In the genomic region with DNA sequence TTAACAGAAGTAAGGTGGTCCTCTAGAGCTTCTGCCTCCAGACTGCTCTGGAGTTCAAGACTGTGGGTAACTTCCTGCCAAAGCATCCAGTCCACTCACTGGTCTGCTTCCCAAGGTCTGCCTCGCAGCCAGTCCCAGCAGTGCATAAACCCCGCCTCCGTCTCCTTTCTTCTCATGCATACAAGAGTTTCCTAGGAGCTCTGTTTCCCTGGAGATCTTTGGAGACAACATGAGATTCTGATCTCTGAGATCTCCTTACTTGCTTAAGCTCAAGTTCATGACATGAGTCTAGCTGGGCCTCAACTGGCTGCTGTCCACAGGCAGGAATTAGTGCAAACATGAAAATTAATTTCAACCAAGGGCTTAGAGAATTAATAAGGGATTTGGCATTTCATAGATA, we compare ENCODE assay signal across 30 mouse cellular contexts. TPM values are rescaled to one million over a fixed set of nuclear protein-coding genes. Genes with fewer than 3 reads are reported as not detected.
DNase-seq lines count a peak whose midpoint lies in the region; ATAC-seq lines count a peak whose summit lies in the region.
"Had no signal": no experiment of that assay in that cellular context is flagged by ENCODE, and none has a peak within 500 bp of the region (broad histone marks: within the 10 kb centered on the region; RNA-seq: fewer than 3 reads in every experiment).

No protein-coding gene starts in this region.

- no peak overlapping the region for H3K9ac ChIP-seq in embryonic facial prominence, embryonic 14.5 days (ENCODE audit: low read depth, low read length)
- H3K9ac ChIP-seq in hindbrain, embryonic 11.5 days (ENCODE audit: low read depth, low read length) = no peak overlapping the region
- no peak overlapping the region for H3K9ac ChIP-seq in hindbrain, embryonic 12.5 days
- no peak overlapping the region for H3K9ac ChIP-seq in midbrain, embryonic 11.5 days (ENCODE audit: low read length)
- H3K9ac ChIP-seq in midbrain, embryonic 13.5 days (replicated peaks) = no peak overlapping the region
- H3K9ac ChIP-seq: forebrain, embryonic 12.5 days; heart, embryonic 12.5 days; hindbrain, embryonic 15.5 days; intestine, embryonic 15.5 days; liver, embryonic 13.5 days had no signal

- no peaks in the 10 kb centered on the region for H3K27me3 ChIP-seq in embryonic facial prominence, embryonic 14.5 days (replicated peaks; ENCODE audit: control insufficient read depth, insufficient read depth, low read length)
- H3K27me3 ChIP-seq in embryonic facial prominence, embryonic 10.5 days (replicated peaks; ENCODE audit: low read depth, poor library complexity, severe bottlenecking) = no peaks in the 10 kb centered on the region
- no peaks in the 10 kb centered on the region for H3K27me3 ChIP-seq in hindbrain, embryonic 11.5 days (ENCODE audit: control insufficient read depth, insufficient read depth, low read length)
- H3K27me3 ChIP-seq in hindbrain, embryonic 12.5 days = no peaks in the 10 kb centered on the region; the same call in 1 of the 2 replicates
- no peaks in the 10 kb centered on the region for H3K27me3 ChIP-seq in midbrain, embryonic 11.5 days (ENCODE audit: control insufficient read depth, insufficient read depth, low read length)
- H3K27me3 ChIP-seq in midbrain, embryonic 13.5 days = no peaks in the 10 kb centered on the region
- H3K27me3 ChIP-seq: forebrain, embryonic 12.5 days; heart, embryonic 12.5 days; intestine, embryonic 15.5 days; liver, embryonic 13.5 days had no signal

- DNase-seq in embryonic facial prominence, embryonic 14.5 days (ENCODE audit: low spot score) = peak; percentile 18
- DNase-seq in embryonic facial prominence, embryonic 10.5 days (ENCODE audit: low spot score) = no peak
- peak; percentile 32 for DNase-seq in hindbrain, embryonic 11.5 days (ENCODE audit: low spot score)
- peak; percentile 89 for DNase-seq in midbrain, embryonic 11.5 days (ENCODE audit: low spot score, missing footprints)
- DNase-seq in fat pad, adult 2 months (ENCODE audit: extremely low read depth, low read depth, low spot score) = peak; percentile 3
- no peak for DNase-seq in lung, postnatal 10 days
- DNase-seq: adrenal gland, adult 8-10 months; cerebellum, adult 9-10 months; cerebellum, postnatal 36 days; gastrocnemius, adult 2 months; gastrocnemius, postnatal 36 days; heart, adult 2 months; kidney, adult 8-10 months; kidney, postnatal 10 days; layer of hippocampus, postnatal 36 days; left cerebral cortex, postnatal 4 days; liver, embryonic 13.5 days; lung, adult 18-20 months; right cerebral cortex, adult 18-20 months; spleen, adult 18-20 months; thymus, adult 2 months; thymus, postnatal 36 days had no signal

- H3K4me3 ChIP-seq in embryonic facial prominence, embryonic 14.5 days (ENCODE audit: low read depth, low read length) = no peak overlapping the region
- H3K4me3 ChIP-seq in embryonic facial prominence, embryonic 10.5 days = no peak overlapping the region
- no peak overlapping the region for H3K4me3 ChIP-seq in hindbrain, embryonic 11.5 days (ENCODE audit: low read depth, low read length)
- H3K4me3 ChIP-seq in hindbrain, embryonic 12.5 days = no peak overlapping the region
- no peak overlapping the region for H3K4me3 ChIP-seq in midbrain, embryonic 11.5 days (ENCODE audit: low read depth, low read length)
- H3K4me3 ChIP-seq in midbrain, embryonic 13.5 days (replicated peaks) = no peak overlapping the region
- H3K4me3 ChIP-seq: forebrain, embryonic 12.5 days; gastrocnemius, adult 2 months; heart, adult 2 months; heart, embryonic 12.5 days; hindbrain, embryonic 15.5 days; intestine, embryonic 15.5 days; liver, embryonic 13.5 days had no signal

- no peak overlapping the region for H3K27ac ChIP-seq in embryonic facial prominence, embryonic 14.5 days (replicated peaks; ENCODE audit: low read depth, low read length)
- H3K27ac ChIP-seq in embryonic facial prominence, embryonic 10.5 days (replicated peaks) = no peak overlapping the region
- no peak overlapping the region for H3K27ac ChIP-seq in hindbrain, embryonic 11.5 days (ENCODE audit: low read depth, low read length)
- no peak overlapping the region for H3K27ac ChIP-seq in hindbrain, embryonic 12.5 days
- no peak overlapping the region for H3K27ac ChIP-seq in midbrain, embryonic 11.5 days (ENCODE audit: low read depth, low read length)
- H3K27ac ChIP-seq in midbrain, embryonic 13.5 days = no peak overlapping the region
- H3K27ac ChIP-seq: forebrain, embryonic 12.5 days; gastrocnemius, adult 2 months; heart, adult 2 months; hindbrain, embryonic 15.5 days; intestine, embryonic 15.5 days; liver, embryonic 13.5 days had no signal

- no peaks in the 10 kb centered on the region for H3K9me3 ChIP-seq in embryonic facial prominence, embryonic 14.5 days (ENCODE audit: control insufficient read depth, low read length)
- peaks cover 3% of the 10 kb centered on the region; the same call in 1 of the 2 replicates for H3K9me3 ChIP-seq in embryonic facial prominence, embryonic 10.5 days
- no peaks in the 10 kb centered on the region for H3K9me3 ChIP-seq in hindbrain, embryonic 11.5 days (ENCODE audit: control insufficient read depth, low read length)
- H3K9me3 ChIP-seq in hindbrain, embryonic 12.5 days (replicated peaks) = 0 out of 2 replicates have a peak, but pooled peaks cover 4% of the 10 kb centered on the region
- no peaks in the 10 kb centered on the region for H3K9me3 ChIP-seq in midbrain, embryonic 11.5 days (ENCODE audit: control insufficient read depth, low read length)
- H3K9me3 ChIP-seq in midbrain, embryonic 13.5 days = 0 out of 2 replicates have a peak, but pooled peaks cover 7% of the 10 kb centered on the region
- H3K9me3 ChIP-seq: forebrain, embryonic 12.5 days; hindbrain, embryonic 15.5 days; intestine, embryonic 15.5 days; liver, embryonic 13.5 days had no signal

- no peak overlapping the region for H3K4me2 ChIP-seq in embryonic facial prominence, embryonic 14.5 days (ENCODE audit: low read depth, low read length)
- no peak overlapping the region for H3K4me2 ChIP-seq in hindbrain, embryonic 11.5 days (replicated peaks; ENCODE audit: low read depth, low read length)
- no peak overlapping the region for H3K4me2 ChIP-seq in hindbrain, embryonic 12.5 days (replicated peaks)
- H3K4me2 ChIP-seq in midbrain, embryonic 11.5 days = no peak overlapping the region
- no peak overlapping the region for H3K4me2 ChIP-seq in midbrain, embryonic 13.5 days (replicated peaks)
- H3K4me2 ChIP-seq: forebrain, embryonic 12.5 days; heart, embryonic 12.5 days; hindbrain, embryonic 15.5 days; intestine, embryonic 15.5 days; liver, embryonic 13.5 days had no signal

- H3K36me3 ChIP-seq in embryonic facial prominence, embryonic 14.5 days (ENCODE audit: control insufficient read depth, insufficient read depth, low read length) = no peaks in the 10 kb centered on the region
- no peaks in the 10 kb centered on the region for H3K36me3 ChIP-seq in embryonic facial prominence, embryonic 10.5 days (replicated peaks)
- no peaks in the 10 kb centered on the region for H3K36me3 ChIP-seq in hindbrain, embryonic 11.5 days (ENCODE audit: control insufficient read depth, insufficient read depth, low read length)
- H3K36me3 ChIP-seq in hindbrain, embryonic 12.5 days = no peaks in the 10 kb centered on the region
- H3K36me3 ChIP-seq in midbrain, embryonic 11.5 days (ENCODE audit: control insufficient read depth, insufficient read depth, low read length) = no peaks in the 10 kb centered on the region
- H3K36me3 ChIP-seq in midbrain, embryonic 13.5 days = no peaks in the 10 kb centered on the region
- H3K36me3 ChIP-seq: forebrain, embryonic 12.5 days; G1E; heart, embryonic 12.5 days; hindbrain, embryonic 15.5 days; intestine, embryonic 15.5 days; liver, embryonic 13.5 days had no signal

- no peak for ATAC-seq in embryonic facial prominence, embryonic 14.5 days (ENCODE audit: low read depth)
- ATAC-seq in hindbrain, embryonic 11.5 days (ENCODE audit: low FRiP score) = no peak
- ATAC-seq in hindbrain, embryonic 12.5 days (ENCODE audit: low FRiP score) = no peak
- ATAC-seq in midbrain, embryonic 11.5 days (ENCODE audit: low FRiP score) = no peak
- no peak for ATAC-seq in midbrain, embryonic 13.5 days
- ATAC-seq: intestine, embryonic 15.5 days; lung, postnatal 0 days had no signal

- WGBS in embryonic facial prominence, embryonic 14.5 days = 59% methylated on average over 3 of the region's 3 CpGs
- 60% methylated on average over 3 of the region's 3 CpGs for WGBS in embryonic facial prominence, embryonic 10.5 days
- WGBS in hindbrain, embryonic 11.5 days = 40% methylated on average over 3 of the region's 3 CpGs
- 22% methylated on average over 3 of the region's 3 CpGs for WGBS in hindbrain, embryonic 12.5 days
- 30% methylated on average over 3 of the region's 3 CpGs for WGBS in midbrain, embryonic 11.5 days
- WGBS in midbrain, embryonic 13.5 days = 26% methylated on average over 3 of the region's 3 CpGs

- no peaks in the 10 kb centered on the region for H3K4me1 ChIP-seq in embryonic facial prominence, embryonic 14.5 days (ENCODE audit: control insufficient read depth, insufficient read depth, low read length)
- H3K4me1 ChIP-seq in embryonic facial prominence, embryonic 10.5 days = no peaks in the 10 kb centered on the region
- H3K4me1 ChIP-seq in hindbrain, embryonic 11.5 days (replicated peaks; ENCODE audit: control insufficient read depth, insufficient read depth, low read length) = no peaks in the 10 kb centered on the region
- H3K4me1 ChIP-seq in hindbrain, embryonic 12.5 days = peaks cover 4% of the 10 kb centered on the region
- H3K4me1 ChIP-seq in midbrain, embryonic 11.5 days (ENCODE audit: control insufficient read depth, insufficient read depth, low read length) = 0 out of 2 replicates have a peak, but pooled peaks cover 4% of the 10 kb centered on the region
- peaks cover 6% of the 10 kb centered on the region for H3K4me1 ChIP-seq in midbrain, embryonic 13.5 days (replicated peaks)
- H3K4me1 ChIP-seq: heart, embryonic 12.5 days; hindbrain, embryonic 15.5 days; intestine, embryonic 15.5 days; liver, embryonic 13.5 days had no signal

RNA-seq across cellular contexts. Expression of a gene that starts 45.6 kb away (rescaled TPM):
- polyA plus RNA-seq in embryonic facial prominence, embryonic 14.5 days (2014; fragmentation: Nextera tagmentation; extraction: Ambion mirVana) = 0.67 and 1.0 TPM in 2 replicates
- polyA plus RNA-seq in embryonic facial prominence, embryonic 10.5 days (2016; fragmentation: Nextera tagmentation; extraction: Ambion mirVana) = 0.04 and 0.06 TPM in 2 replicates
- 0.07 and 0.12 TPM in 2 replicates for polyA plus RNA-seq in hindbrain, embryonic 11.5 days (2014; fragmentation: Nextera tagmentation; extraction: Ambion mirVana)
- 0.10 and 0.12 TPM in 2 replicates for polyA plus RNA-seq in hindbrain, embryonic 12.5 days (2016; fragmentation: Nextera tagmentation; extraction: Ambion mirVana)
- polyA plus RNA-seq in midbrain, embryonic 11.5 days (2014; fragmentation: Nextera tagmentation; extraction: Ambion mirVana) = 0.08 and 0.10 TPM in 2 replicates
- polyA plus RNA-seq in midbrain, embryonic 13.5 days (2015; fragmentation: Nextera tagmentation; extraction: Ambion mirVana) = 0.10 and 0.23 TPM in 2 replicates
- polyA plus RNA-seq: G1E had no signal

Comparison
In these comparisons a context has a peak if more than half of its experiments do, and no peak if none do; other contexts are left out.
1. DNase-seq: peak in embryonic facial prominence, embryonic 14.5 days (single experiment), hindbrain, embryonic 11.5 days (single experiment), midbrain, embryonic 11.5 days (single experiment) and fat pad, adult 2 months (single experiment); none in embryonic facial prominence, embryonic 10.5 days (single experiment) and lung, postnatal 10 days (single experiment).